Mouse (Mus musculus) heart, adult 2 months (tissue): ENCODE results near the gene Kif19a. TPM values are rescaled to one million over a fixed set of nuclear protein-coding genes. Genes with fewer than 3 reads are reported as not detected.
A peak's percentile ranks its signal among the peaks of the same experiment; 100 is the strongest.

ENCODE experiments used
- DNase-seq, 2 experiments: peaks; one replicate each; pipeline ENCODE4 v3.0.0; 2021
- H3K27ac ChIP-seq: fragments of 200-600 bp; 2 replicates; pipeline ENCODE4 v1.8.1; 2022
- H3K27me3 ChIP-seq: fragments of 200-500 bp; 2 replicates; pipeline ENCODE4 v1.6.1; 2012; ENCODE audit warnings: mild to moderate bottlenecking, low read length, inconsistent platforms, mixed read lengths; ENCODE audit not compliant: control insufficient read depth, insufficient read depth
- H3K36me3 ChIP-seq: fragments of 200-500 bp; 2 replicates; pipeline ENCODE4 v1.6.1; 2012; ENCODE audit warnings: low read length, inconsistent platforms; ENCODE audit not compliant: control insufficient read depth, insufficient read depth
- H3K4me1 ChIP-seq: fragments of 200-500 bp; 2 replicates; pipeline ENCODE4 v1.6.1; 2011; ENCODE audit warnings: low read length; ENCODE audit not compliant: control insufficient read depth, insufficient read depth
- H3K4me3 ChIP-seq: fragments of 200-600 bp; 2 replicates; pipeline ENCODE4 v1.8.1; 2022
- H3K79me2 ChIP-seq: fragments of 200-500 bp; replicated peaks from 2 replicates; pipeline ENCODE4 v1.6.1; 2012; ENCODE audit warnings: mild to moderate bottlenecking, inconsistent platforms, low read length, moderate library complexity, mixed read lengths; ENCODE audit not compliant: control insufficient read depth, insufficient read depth
- H3K9ac ChIP-seq: fragments of 200-500 bp; 2 replicates; pipeline ENCODE4 v1.6.1; 2012; ENCODE audit warnings: low read depth, mild to moderate bottlenecking, control low read depth, inconsistent platforms, low read length, mixed read lengths
- CTCF ChIP-seq: fragments of 200-600 bp; IDR thresholded peaks from 2 replicates; pipeline ENCODE4 v1.8.1; 2022; ENCODE audit warnings: antibody characterized with exemption, mild to moderate bottlenecking, moderate library complexity
- EP300 ChIP-seq: fragments of 200-500 bp; IDR thresholded peaks from 2 replicates; pipeline ENCODE4 v1.6.1; 2011; ENCODE audit warnings: low read depth, low read length, control low read depth; ENCODE audit not compliant: insufficient read depth
- POLR2A ChIP-seq: fragments of 200-500 bp; IDR thresholded peaks from 2 replicates; pipeline ENCODE4 v1.6.1; 2011; ENCODE audit warnings: mild to moderate bottlenecking, low read depth, low read length, control low read depth; ENCODE audit not compliant: insufficient read depth
- WGBS: fragments of 180-500 bp; shearing (Covaris S2); methylation state at CpG from one replicate; pipeline ENCODE4 v1.1.7; 2018; 5-methylcytosine and 5-hydroxymethylcytosine counted together
- intact Hi-C: fragments of 180-260 bp; cut with DNase I; formaldehyde crosslinking; loops from one replicate; pipeline ENCODE4 v1.15.1; 2025
- long read RNA-seq: library from polyadenylated mRNA; stranded (forward); transcript quantifications from one replicate; pipeline ENCODE4 v2.0.0, GENCODE M21; 2021
- polyA plus RNA-seq: library from polyadenylated mRNA; depleted of rRNA; stranded (reverse); fragments of >200 nt; gene quantifications from 2 replicates; pipeline ENCODE4 v1.2.3, GENCODE M21; 2012; rRNA removed
- total RNA-seq, 2 experiments: library from RNA; stranded (reverse); gene quantifications; 2 replicates each; pipeline ENCODE4 v1.2.3; 2021

Kif19a gene
- total RNA-seq (under 1 TPM; 0.18 to 0.21 TPM), polyA plus RNA-seq (0.32 and 1.2 TPM in 2 replicates)
- long read RNA-seq = 0 reads

- peak; percentile 73 to 77 for DNase-seq
- peaks cover 2% of the 10 kb centered on the region for H3K4me1 ChIP-seq
- peak within 1 kb of the TSS; percentile 42 for H3K9ac ChIP-seq
- TF ChIP-seq POLR2A (no peak), EP300 (no peak), CTCF (no peak)
- H3K4me3 ChIP-seq = peak within 1 kb of the TSS; percentile 53
- 6% methylated on average over 51 of the region's 51 CpGs for WGBS
- H3K36me3 ChIP-seq = no peaks in the 10 kb centered on the region
- no peaks in the 10 kb centered on the region for H3K27me3 ChIP-seq
- H3K27ac ChIP-seq = no peak within 1 kb of the TSS
- intact Hi-C loops = no loop called here
- H3K79me2 ChIP-seq = no peaks in the 10 kb centered on the region
These were observed at the start of gene Kif19a for GRCm38 (mm10) chr11:114764820-114765818. Gene Kif19a (plus strand): TSS chr11:114765388.

- peak; percentile 29 to 42 for DNase-seq
- WGBS = 26% methylated on average over 7 of the region's 7 CpGs
These were observed 49.7 kb upstream of the Kif19a start for GRCm38 (mm10) chr11:114715531-114715930.

DNA sequence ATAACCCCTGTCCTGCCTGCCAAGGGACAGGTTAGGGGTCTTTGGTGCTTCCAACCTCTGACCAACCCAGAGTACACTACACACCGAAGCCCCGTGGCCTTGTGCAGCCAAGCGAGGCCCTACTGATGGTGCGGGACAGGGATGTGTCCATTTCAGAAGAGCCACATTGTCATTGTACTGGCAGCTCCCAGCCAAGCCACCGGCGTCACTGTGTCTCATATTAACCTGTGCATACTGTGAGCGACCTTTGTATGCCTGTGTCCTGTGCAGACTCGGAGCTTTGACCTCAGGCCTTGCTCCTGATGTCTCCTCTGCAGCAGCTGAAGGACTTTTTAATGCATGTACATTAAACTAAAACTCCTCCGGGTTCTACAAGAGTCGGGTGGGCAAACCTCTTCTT is 44.7 kb upstream of the Kif19a start:
- H3K36me3 ChIP-seq = no peaks in the 10 kb centered on the region
- H3K27me3 ChIP-seq = no peaks in the 10 kb centered on the region
- H3K27ac ChIP-seq = no peak overlapping the region
- no peak overlapping the region for H3K9ac ChIP-seq
- no peaks in the 10 kb centered on the region for H3K4me1 ChIP-seq
- DNase-seq = no peak
- intact Hi-C loops = no loop called here
- H3K4me3 ChIP-seq = no peak overlapping the region
- TF ChIP-seq CTCF (no peak), POLR2A (no peak), EP300 (no peak)
- H3K79me2 ChIP-seq = no peaks in the 10 kb centered on the region
- WGBS = 95% methylated on average over 10 of the region's 10 CpGs

More at GRCm38 (mm10) chr11:114715531-114715930, 49.7 kb upstream of the Kif19a start:
- Histone ChIP-seq H3K36me3 (no peaks in the 10 kb centered on the region), H3K79me2 (no peaks in the 10 kb centered on the region), H3K4me1 (peaks cover 1% of the 10 kb centered on the region), H3K4me3 (no peak overlapping the region), H3K9ac (no peak overlapping the region), H3K27ac (peak overlapping the region; percentile 38; the same call in 1 of the 2 replicates), H3K27me3 (no peaks in the 10 kb centered on the region)
- intact Hi-C loops = no loop called here
- TF ChIP-seq POLR2A (no peak), EP300 (0 out of 2 replicates have a peak, but pooled peaks have one; percentile 26), CTCF (no peak)

DNA sequence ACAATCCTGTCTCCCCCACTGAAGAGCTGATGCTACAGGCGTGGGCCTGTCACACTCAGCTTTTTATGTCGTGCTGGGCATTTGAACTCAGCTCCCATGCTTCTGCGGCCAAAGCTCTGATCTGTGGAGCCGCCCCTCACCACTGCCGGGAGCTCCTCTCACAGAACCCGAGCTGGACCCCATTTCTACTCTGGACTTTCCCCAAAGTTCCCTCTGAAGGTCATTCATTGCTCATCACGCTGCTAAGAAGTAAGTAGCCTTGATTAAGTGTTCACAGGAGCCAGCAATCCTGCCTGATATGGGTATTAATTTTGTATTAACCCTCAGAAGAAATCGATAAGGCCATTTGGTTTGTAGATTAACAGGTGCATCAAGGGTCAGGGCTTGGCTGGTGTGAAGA is 42.8 kb upstream of the Kif19a start:
- no peak for DNase-seq
- Histone ChIP-seq H3K27ac (no peak overlapping the region), H3K79me2 (no peaks in the 10 kb centered on the region), H3K27me3 (no peaks in the 10 kb centered on the region), H3K4me1 (peaks cover 3% of the 10 kb centered on the region), H3K4me3 (no peak overlapping the region), H3K9ac (no peak overlapping the region), H3K36me3 (no peaks in the 10 kb centered on the region)
- TF ChIP-seq POLR2A (no peak), CTCF (no peak), EP300 (no peak)
- WGBS = 74% methylated on average over 8 of the region's 8 CpGs
- intact Hi-C loops = no loop called here

DNA sequence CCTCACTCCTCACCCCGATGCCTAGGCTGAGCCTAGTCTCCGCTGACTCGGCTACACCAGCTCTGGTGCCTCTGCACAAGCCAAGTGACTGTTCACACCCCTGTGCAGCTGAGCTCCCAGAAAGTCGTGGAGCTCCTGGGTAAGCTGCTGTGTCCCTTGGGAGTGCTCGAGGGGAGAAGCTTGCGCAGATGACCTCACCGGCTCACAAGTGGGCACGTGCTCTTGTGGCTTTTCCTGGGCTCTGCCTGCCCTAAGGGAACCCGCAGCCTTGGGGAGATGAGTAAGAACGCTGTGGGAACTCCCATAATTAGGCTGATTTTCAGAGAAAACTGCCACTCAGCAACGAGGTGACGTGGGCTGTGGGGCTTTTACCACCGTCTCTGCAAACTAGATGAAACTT is 42.2 kb upstream of the Kif19a start:
- peak in 1 of 2 experiments; percentile 27 for DNase-seq
- intact Hi-C loops = no loop called here
- no peaks in the 10 kb centered on the region for H3K36me3 ChIP-seq
- no peaks in the 10 kb centered on the region for H3K79me2 ChIP-seq
- peaks cover 4% of the 10 kb centered on the region for H3K4me1 ChIP-seq
- no peak for TF ChIP-seq EP300
- no peak for TF ChIP-seq CTCF
- no peak for TF ChIP-seq POLR2A
- WGBS = 63% methylated on average over 13 of the region's 13 CpGs
- no peak overlapping the region for H3K4me3 ChIP-seq
- H3K27ac ChIP-seq = no peak overlapping the region
- H3K27me3 ChIP-seq = no peaks in the 10 kb centered on the region
- H3K9ac ChIP-seq = no peak overlapping the region
